In the genomic region with DNA sequence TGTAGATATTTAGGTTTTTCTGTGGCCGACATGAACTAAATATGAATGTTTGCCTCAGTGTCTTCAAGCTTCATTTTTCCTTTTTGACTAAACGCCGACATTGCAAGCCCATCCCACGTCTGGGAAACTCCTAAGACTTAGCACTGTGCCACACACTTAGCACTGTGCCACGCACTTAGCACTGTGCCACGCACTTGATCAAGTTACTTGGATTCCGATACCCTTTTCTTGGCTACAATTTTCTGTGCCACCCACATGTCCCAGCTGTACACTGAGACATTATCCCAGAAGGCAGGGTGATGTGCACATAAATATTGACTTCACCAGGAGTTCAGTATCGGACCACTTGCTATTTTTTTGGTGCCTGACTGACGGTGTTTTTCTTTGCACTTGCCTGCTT, we compare ENCODE assay signal across 14 mouse cellular contexts.
A peak's percentile ranks its signal among the peaks of the same experiment; 100 is the strongest.
DNase-seq lines count a peak whose midpoint lies in the region; ATAC-seq lines count a peak whose summit lies in the region.
"Had no signal": no experiment of that assay in that cellular context is flagged by ENCODE, and none has a peak within 500 bp of the region (broad histone marks: within the 10 kb centered on the region; RNA-seq: fewer than 3 reads in every experiment).

No protein-coding gene starts in this region.

- ATAC-seq in forebrain, embryonic 11.5 days (replicated peaks; ENCODE audit: low FRiP score), result no peak
- ATAC-seq in forebrain, embryonic 14.5 days, result no peak

- DNase-seq in forebrain, embryonic 11.5 days (ENCODE audit: low spot score), result peak; percentile 34
- no peak for DNase-seq in forebrain, embryonic 14.5 days (ENCODE audit: low spot score)
- DNase-seq in layer of hippocampus, adult 8-10 months (ENCODE audit: low spot score in 2 of 2), result peak; percentile 38 to 59
- DNase-seq in layer of hippocampus, adult 9-10 months (ENCODE audit: low spot score), result no peak
- peak; percentile 85 for DNase-seq in brain, adult 2 months (ENCODE audit: low read depth, low spot score)
- DNase-seq in left cerebral cortex, postnatal 25 days (ENCODE audit: low spot score in 2 of 2), result peak; percentile 45 to 87
- no peak for DNase-seq in cerebellum, adult 11-12 months
- DNase-seq in c-Kit-positive CD71-positive TER-119-positive erythroid progenitor cells, embryonic 14.5 days (ENCODE audit: low spot score), result no peak
- DNase-seq: kidney, adult 11 months had no signal

- no peak overlapping the region for H3K9ac ChIP-seq in forebrain, embryonic 11.5 days (ENCODE audit: low read length)
- H3K9ac ChIP-seq in forebrain, embryonic 14.5 days (ENCODE audit: low read length), result no peak overlapping the region

- H3K9me3 ChIP-seq in forebrain, embryonic 11.5 days (ENCODE audit: control insufficient read depth, low read length), result no peaks in the 10 kb centered on the region
- no peaks in the 10 kb centered on the region for H3K9me3 ChIP-seq in forebrain, embryonic 14.5 days (replicated peaks; ENCODE audit: control insufficient read depth, low read length)
- H3K9me3 ChIP-seq: G1E had no signal

- no peaks in the 10 kb centered on the region for H3K36me3 ChIP-seq in forebrain, embryonic 11.5 days (ENCODE audit: control insufficient read depth, insufficient read depth, low read length)
- peaks cover 25% of the 10 kb centered on the region; the same call in 1 of the 2 replicates for H3K36me3 ChIP-seq in forebrain, embryonic 14.5 days (ENCODE audit: control insufficient read depth, insufficient read depth, low read length)
- H3K36me3 ChIP-seq: G1E had no signal

- H3K4me3 ChIP-seq in forebrain, embryonic 11.5 days (ENCODE audit: low read depth, low read length), result no peak overlapping the region
- no peak overlapping the region for H3K4me3 ChIP-seq in forebrain, embryonic 14.5 days (ENCODE audit: low read depth, low read length)

- no peaks in the 10 kb centered on the region for H3K4me1 ChIP-seq in forebrain, embryonic 11.5 days (replicated peaks; ENCODE audit: control insufficient read depth, insufficient read depth, low read length)
- peaks cover 6% of the 10 kb centered on the region for H3K4me1 ChIP-seq in forebrain, embryonic 14.5 days (ENCODE audit: control insufficient read depth, insufficient read depth, low read length)

- intact Hi-C loops in left cerebral cortex, postnatal 25 days (cut with DNase I), result loop anchor here (1.0 to 10.0 kb wide), 5 partner anchors 59 to 955 kb away; partner anchors contain the start of gene Prpf18

- no peaks in the 10 kb centered on the region for H3K27me3 ChIP-seq in forebrain, embryonic 11.5 days (ENCODE audit: control insufficient read depth, insufficient read depth, low read length)
- H3K27me3 ChIP-seq in forebrain, embryonic 14.5 days (replicated peaks; ENCODE audit: control insufficient read depth, insufficient read depth, low read length), result no peaks in the 10 kb centered on the region

- H3K27ac ChIP-seq in forebrain, embryonic 11.5 days (ENCODE audit: low read depth, low read length), result no peak overlapping the region
- H3K27ac ChIP-seq in forebrain, embryonic 14.5 days (ENCODE audit: low read depth, low read length), result no peak overlapping the region
- H3K27ac ChIP-seq: hindbrain, postnatal 0 days; kidney, postnatal 0 days had no signal

- WGBS in forebrain, embryonic 11.5 days, result 93% methylated on average over 9 of the region's 9 CpGs
- 84% methylated on average over 9 of the region's 9 CpGs for WGBS in forebrain, embryonic 14.5 days

- no peak overlapping the region for H3K4me2 ChIP-seq in forebrain, embryonic 11.5 days (ENCODE audit: low read depth, low read length, severe bottlenecking)
- H3K4me2 ChIP-seq in forebrain, embryonic 14.5 days (ENCODE audit: low read length), result no peak overlapping the region
- H3K4me2 ChIP-seq: liver, embryonic 11.5 days; midbrain, embryonic 11.5 days had no signal

Comparison
In these comparisons a context has a peak if more than half of its experiments do, and no peak if none do; other contexts are left out.
1. DNase-seq: peak in forebrain, embryonic 11.5 days (single experiment), layer of hippocampus, adult 8-10 months (2 of 2), brain, adult 2 months (single experiment) and left cerebral cortex, postnatal 25 days (2 of 2); none in forebrain, embryonic 14.5 days (single experiment), layer of hippocampus, adult 9-10 months (single experiment), cerebellum, adult 11-12 months (single experiment) and c-Kit-positive CD71-positive TER-119-positive erythroid progenitor cells, embryonic 14.5 days (single experiment).